Mouse (Mus musculus): Measurements from ENCODE around the gene Ddx54. TPM values are rescaled to one million over a fixed set of nuclear protein-coding genes. Genes with fewer than 3 reads are reported as not detected.

Ddx54 gene
- polyA plus RNA-seq, 1 experiment from 2014 or later, result 34.8 TPM

- WGBS, result 72% methylated on average over 7 of the region's 7 CpGs
Observed at GRCm38 (mm10) chr5:120592141-120592540, 20.4 kb upstream of the Ddx54 start.

GRCm38 (mm10) chr5:120594485-120594884 is 18.1 kb upstream of the Ddx54 start:
- Histone ChIP-seq H3K4me2 (ENCODE audit: low read length) (no peak overlapping the region), H3K36me3 (ENCODE audit: insufficient read depth, low read length) (no peaks in the 10 kb centered on the region), H3K9ac (ENCODE audit: low read depth, low read length) (no peak overlapping the region), H3K27ac (no peak overlapping the region), H3K9me3 (replicated peaks; ENCODE audit: low read length) (no peaks in the 10 kb centered on the region), H3K4me3 (replicated peaks; ENCODE audit: low read depth, low read length) (no peak overlapping the region), H3K27me3 (ENCODE audit: insufficient read depth, low read length) (no peaks in the 10 kb centered on the region), H3K4me1 (replicated peaks; ENCODE audit: insufficient read depth, low read length) (no peaks in the 10 kb centered on the region)
- WGBS, result 82% methylated on average over 6 of the region's 6 CpGs
- TF ChIP-seq CTCF (IDR thresholded peaks at IDR 0.05; ENCODE audit: low read depth), result no peak
- ATAC-seq (replicated peaks; ENCODE audit: low FRiP score, low read depth) (peak; percentile 68), DNase-seq (ENCODE audit: low spot score) (no peak)

More at GRCm38 (mm10) chr5:120592141-120592540, 20.4 kb upstream of the Ddx54 start:
- Histone ChIP-seq H3K4me2 (ENCODE audit: low read length) (no peak overlapping the region), H3K4me3 (replicated peaks; ENCODE audit: low read depth, low read length) (no peak overlapping the region), H3K4me1 (replicated peaks; ENCODE audit: insufficient read depth, low read length) (no peaks in the 10 kb centered on the region), H3K9me3 (replicated peaks; ENCODE audit: low read length) (no peaks in the 10 kb centered on the region), H3K27ac (no peak overlapping the region), H3K9ac (ENCODE audit: low read depth, low read length) (no peak overlapping the region), H3K36me3 (ENCODE audit: insufficient read depth, low read length) (no peaks in the 10 kb centered on the region), H3K27me3 (ENCODE audit: insufficient read depth, low read length) (no peaks in the 10 kb centered on the region)
- TF ChIP-seq CTCF (IDR thresholded peaks at IDR 0.05; ENCODE audit: low read depth), result peak; percentile 56
- DNase-seq (ENCODE audit: low spot score) (no peak), ATAC-seq (replicated peaks; ENCODE audit: low FRiP score, low read depth) (no peak)

GRCm38 (mm10) chr5:120599625-120600024 is 12.9 kb upstream of the Ddx54 start:
- no peaks in the 10 kb centered on the region for H3K4me1 ChIP-seq (replicated peaks; ENCODE audit: insufficient read depth, low read length)
- H3K9me3 ChIP-seq (replicated peaks; ENCODE audit: low read length), result no peaks in the 10 kb centered on the region
- ATAC-seq (replicated peaks; ENCODE audit: low FRiP score, low read depth), result no peak
- H3K27ac ChIP-seq, result no peak overlapping the region
- no peaks in the 10 kb centered on the region for H3K27me3 ChIP-seq (ENCODE audit: insufficient read depth, low read length)
- no peaks in the 10 kb centered on the region for H3K36me3 ChIP-seq (ENCODE audit: insufficient read depth, low read length)
- no peak overlapping the region for H3K4me2 ChIP-seq (ENCODE audit: low read length)
- no peak overlapping the region for H3K4me3 ChIP-seq (replicated peaks; ENCODE audit: low read depth, low read length)
- WGBS, result 89% methylated on average over 6 of the region's 6 CpGs
- no peak for DNase-seq (ENCODE audit: low spot score)
- no peak for TF ChIP-seq CTCF (IDR thresholded peaks at IDR 0.05; ENCODE audit: low read depth)
- H3K9ac ChIP-seq (ENCODE audit: low read depth, low read length), result no peak overlapping the region

- 0 out of 2 replicates have a peak, but pooled peaks cover 3% of the 10 kb centered on the region for H3K4me1 ChIP-seq (replicated peaks; ENCODE audit: insufficient read depth, low read length)
- H3K4me2 ChIP-seq (ENCODE audit: low read length), result no peak overlapping the region
- H3K9ac ChIP-seq (ENCODE audit: low read depth, low read length), result no peak overlapping the region
- no peak overlapping the region for H3K27ac ChIP-seq
- 59% methylated on average over 11 of the region's 11 CpGs for WGBS
- peak; percentile 76 for TF ChIP-seq CTCF (IDR thresholded peaks at IDR 0.05; ENCODE audit: low read depth)
- H3K4me3 ChIP-seq (replicated peaks; ENCODE audit: low read depth, low read length), result no peak overlapping the region
- ATAC-seq (replicated peaks; ENCODE audit: low FRiP score, low read depth) (peak; percentile 36; the same call in 1 of the 2 replicates), DNase-seq (ENCODE audit: low spot score) (peak; percentile 64)
- H3K9me3 ChIP-seq (replicated peaks; ENCODE audit: low read length), result no peaks in the 10 kb centered on the region
- no peaks in the 10 kb centered on the region for H3K36me3 ChIP-seq (ENCODE audit: insufficient read depth, low read length)
- no peaks in the 10 kb centered on the region for H3K27me3 ChIP-seq (ENCODE audit: insufficient read depth, low read length)
Observed at GRCm38 (mm10) chr5:120600946-120601668, 11.4 kb upstream of the Ddx54 start.

GRCm38 (mm10) chr5:120602210-120602609 is 10.3 kb upstream of the Ddx54 start:
- Histone ChIP-seq H3K4me1 (replicated peaks; ENCODE audit: insufficient read depth, low read length) (0 out of 2 replicates have a peak, but pooled peaks cover 3% of the 10 kb centered on the region), H3K36me3 (ENCODE audit: insufficient read depth, low read length) (no peaks in the 10 kb centered on the region), H3K27ac (no peak overlapping the region), H3K4me3 (replicated peaks; ENCODE audit: low read depth, low read length) (no peak overlapping the region), H3K9ac (ENCODE audit: low read depth, low read length) (no peak overlapping the region), H3K4me2 (ENCODE audit: low read length) (no peak overlapping the region), H3K27me3 (ENCODE audit: insufficient read depth, low read length) (no peaks in the 10 kb centered on the region), H3K9me3 (replicated peaks; ENCODE audit: low read length) (no peaks in the 10 kb centered on the region)
- WGBS, result 88% methylated on average over 12 of the region's 12 CpGs
- DNase-seq (ENCODE audit: low spot score) (no peak), ATAC-seq (replicated peaks; ENCODE audit: low FRiP score, low read depth) (no peak)
- no peak for TF ChIP-seq CTCF (IDR thresholded peaks at IDR 0.05; ENCODE audit: low read depth)

DNA sequence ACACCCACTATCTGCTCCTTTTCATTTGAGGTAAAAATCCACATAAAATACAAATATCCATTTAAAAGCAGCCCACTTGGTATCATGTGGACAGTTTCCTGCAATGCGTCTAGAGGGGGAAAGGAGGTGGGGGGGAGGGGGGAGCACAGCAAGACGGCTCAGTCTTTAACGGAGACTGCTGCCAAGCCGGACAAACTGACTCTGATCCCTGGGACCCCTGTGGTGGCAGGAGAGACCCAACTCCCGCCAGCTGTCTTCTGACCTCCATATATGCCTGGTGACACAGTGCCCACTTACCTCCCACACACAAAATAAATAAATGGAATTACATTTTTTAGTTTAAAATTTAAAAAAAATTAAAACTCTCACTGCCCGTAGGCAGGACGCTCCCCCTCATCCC is 9.0 kb upstream of the Ddx54 start:
- no peaks in the 10 kb centered on the region for H3K9me3 ChIP-seq (replicated peaks; ENCODE audit: low read length)
- WGBS, result 77% methylated on average over 7 of the region's 7 CpGs
- H3K4me3 ChIP-seq (replicated peaks; ENCODE audit: low read depth, low read length), result no peak overlapping the region
- no peak overlapping the region for H3K27ac ChIP-seq
- no peak for TF ChIP-seq CTCF (IDR thresholded peaks at IDR 0.05; ENCODE audit: low read depth)
- no peaks in the 10 kb centered on the region for H3K27me3 ChIP-seq (ENCODE audit: insufficient read depth, low read length)
- DNase-seq (ENCODE audit: low spot score), result no peak
- 0 out of 2 replicates have a peak, but pooled peaks cover 3% of the 10 kb centered on the region for H3K4me1 ChIP-seq (replicated peaks; ENCODE audit: insufficient read depth, low read length)
- H3K36me3 ChIP-seq (ENCODE audit: insufficient read depth, low read length), result no peaks in the 10 kb centered on the region
- no peak overlapping the region for H3K4me2 ChIP-seq (ENCODE audit: low read length)
- no peak overlapping the region for H3K9ac ChIP-seq (ENCODE audit: low read depth, low read length)
- ATAC-seq (replicated peaks; ENCODE audit: low FRiP score, low read depth), result no peak
